Mouse (Mus musculus) small intestine, adult 2 months (tissue): ENCODE data around the gene Rrp36.

Experiments used
- CTCF ChIP-seq: fragments of 200-500 bp; IDR thresholded peaks from 2 replicates; pipeline ENCODE4 v1.5.1; 2012; ENCODE audit warnings: low read depth, mild to moderate bottlenecking, control low read depth, inconsistent platforms, low read length, moderate library complexity, mixed read lengths; ENCODE audit not compliant: insufficient replicate concordance, insufficient read length; ENCODE audit errors: extremely low read depth
- POLR2A ChIP-seq: fragments of 200-500 bp; IDR thresholded peaks from 2 replicates; pipeline ENCODE4 v1.6.1; 2012; ENCODE audit warnings: low read depth, mild to moderate bottlenecking, control low read depth, inconsistent platforms, low read length, moderate library complexity

DNA sequence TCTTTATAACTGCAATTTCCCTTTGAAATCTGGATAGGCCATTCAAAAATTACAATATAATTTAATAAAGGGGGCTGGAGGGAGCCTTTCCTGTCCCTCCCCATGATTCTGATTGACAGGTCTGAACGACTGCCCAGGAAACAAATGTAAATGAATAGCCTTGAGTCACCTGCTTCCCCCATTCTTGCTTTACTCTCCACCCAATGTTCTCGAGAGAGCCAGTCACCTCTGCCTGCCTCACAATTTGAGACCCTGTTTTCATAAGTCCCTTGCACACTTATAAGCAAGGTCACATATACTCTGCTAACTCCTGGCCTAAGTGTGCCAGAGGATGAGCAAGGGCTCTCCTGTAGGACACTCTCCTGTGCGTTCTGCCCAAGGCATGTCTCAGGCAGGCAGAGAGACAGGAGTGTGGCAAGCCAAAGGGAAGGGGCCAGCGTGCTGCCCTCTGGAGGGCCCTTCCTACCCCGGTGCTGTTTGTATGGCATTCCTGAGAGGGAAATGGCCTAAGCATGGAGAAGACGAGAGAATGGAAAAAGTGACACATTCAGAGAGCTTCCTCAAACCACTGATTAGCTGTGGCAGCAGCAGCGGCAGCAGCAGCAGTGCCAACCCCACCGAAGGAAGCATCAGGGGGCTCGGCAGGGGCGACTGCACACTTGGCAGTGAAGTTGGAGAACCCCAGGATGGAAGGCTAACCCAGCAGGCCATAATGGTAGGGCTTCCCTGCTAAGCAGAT, 50.2 kb downstream of the Rrp36 start:
- no peak for TF ChIP-seq CTCF
- no peak for TF ChIP-seq POLR2A
